Mouse (Mus musculus): ENCODE results near the gene Dnah2.
"Not testable (repeated sequence)": the region's sequence is repeated elsewhere in the genome, so short reads cannot be mapped to it uniquely, and the experiment has no call there.

Dnah2 gene

GRCm38 (mm10) chr11:69395634-69396373 is 153.1 kb downstream of the Dnah2 start:
- peak; percentile 97 to 99 for DNase-seq (ENCODE audit: inconsistent age in 2 of 2, low spot score in 1 of 2)

GRCm38 (mm10) chr11:69395235-69395633 is 153.7 kb downstream of the Dnah2 start, which contains the start of the genes Naa38 and Cyb5d1:
Gene Naa38 (plus strand): TSS chr11:69395487.
Gene Cyb5d1 (minus strand): TSS chr11:69395631.
- DNase-seq (ENCODE audit: inconsistent age in 2 of 2, low spot score in 1 of 2): peak; percentile 93 to 98

GRCm38 (mm10) chr11:69394591-69395167 is 154.2 kb downstream of the Dnah2 start:
- not testable (repeated sequence) for DNase-seq (ENCODE audit: inconsistent age in 2 of 2, low spot score in 1 of 2)

GRCm38 (mm10) chr11:69390400-69391034 is 158.4 kb downstream of the Dnah2 start:
- peak; percentile 43 to 92 for DNase-seq (ENCODE audit: inconsistent age in 2 of 2, low spot score in 1 of 2)

- peak; percentile 67 to 93 for DNase-seq (ENCODE audit: inconsistent age in 2 of 2, low spot score in 1 of 2)
Observed at GRCm38 (mm10) chr11:69389531-69390399, 159.1 kb downstream of the Dnah2 start.

- no peak for DNase-seq (ENCODE audit: inconsistent age in 2 of 2, low spot score in 1 of 2)
Observed at GRCm38 (mm10) chr11:69388680-69389079, 160.2 kb downstream of the Dnah2 start.

- no peak for DNase-seq (ENCODE audit: inconsistent age in 2 of 2, low spot score in 1 of 2)
Observed at GRCm38 (mm10) chr11:69386758-69387157, 162.2 kb downstream of the Dnah2 start.

GRCm38 (mm10) chr11:69384979-69385378 is 163.9 kb downstream of the Dnah2 start:
- DNase-seq (ENCODE audit: inconsistent age in 2 of 2, low spot score in 1 of 2): no peak

- DNase-seq (ENCODE audit: inconsistent age in 2 of 2, low spot score in 1 of 2): peak; percentile 39 to 68
Observed at GRCm38 (mm10) chr11:69382478-69383105, 166.3 kb downstream of the Dnah2 start.

- DNase-seq (ENCODE audit: inconsistent age in 2 of 2, low spot score in 1 of 2): no peak
Observed at GRCm38 (mm10) chr11:69381356-69381755, 167.6 kb downstream of the Dnah2 start.

GRCm38 (mm10) chr11:69379600-69379999 is 169.3 kb downstream of the Dnah2 start:
- no peak for DNase-seq (ENCODE audit: inconsistent age in 2 of 2, low spot score in 1 of 2)

- no peak for DNase-seq (ENCODE audit: inconsistent age in 2 of 2, low spot score in 1 of 2)
Observed at GRCm38 (mm10) chr11:69377766-69378165, 171.1 kb downstream of the Dnah2 start.

- DNase-seq (ENCODE audit: inconsistent age in 2 of 2, low spot score in 1 of 2): no peak
Observed at GRCm38 (mm10) chr11:69375646-69376045, 173.3 kb downstream of the Dnah2 start.

GRCm38 (mm10) chr11:69373223-69373965 is 175.5 kb downstream of the Dnah2 start:
- DNase-seq (ENCODE audit: inconsistent age in 2 of 2, low spot score in 1 of 2): no peak

- peak in 1 of 2 experiments; percentile 61 for DNase-seq (ENCODE audit: inconsistent age in 2 of 2, low spot score in 1 of 2)
Observed at GRCm38 (mm10) chr11:69372780-69373170, 176.1 kb downstream of the Dnah2 start.

GRCm38 (mm10) chr11:69372056-69372779 is 176.7 kb downstream of the Dnah2 start:
- peak in 1 of 2 experiments; percentile 63 for DNase-seq (ENCODE audit: inconsistent age in 2 of 2, low spot score in 1 of 2)

GRCm38 (mm10) chr11:69371601-69372000 is 177.3 kb downstream of the Dnah2 start:
- DNase-seq (ENCODE audit: inconsistent age in 2 of 2, low spot score in 1 of 2): no peak

GRCm38 (mm10) chr11:69370817-69371215 is 178.1 kb downstream of the Dnah2 start:
- peak in 1 of 2 experiments; percentile 57 for DNase-seq (ENCODE audit: inconsistent age in 2 of 2, low spot score in 1 of 2)

Measured in adrenal gland, adult (tissue).